Mouse (Mus musculus): ENCODE measurements around the gene Aph1a. TPM values are rescaled to one million over a fixed set of nuclear protein-coding genes. Genes with fewer than 3 reads are reported as not detected.
"Not testable (repeated sequence)": the region's sequence is repeated elsewhere in the genome, so short reads cannot be mapped to it uniquely, and the experiment has no call there.

The Aph1a gene
- polyA plus RNA-seq, 1 experiment from 2014 or later: 28.3 TPM

- peaks cover 3% of the 10 kb centered on the region for H3K27me3 ChIP-seq
- H3K9ac ChIP-seq: peak overlapping the region; percentile 62
- ATAC-seq: peak; percentile 19
- peak overlapping the region; percentile 67 for H3K4me2 ChIP-seq
- no peaks in the 10 kb centered on the region; the same call in 1 of the 2 replicates for H3K36me3 ChIP-seq (ENCODE audit: poor library complexity, severe bottlenecking)
- H3K4me3 ChIP-seq: peak overlapping the region; percentile 38
- peaks cover 33% of the 10 kb centered on the region for H3K4me1 ChIP-seq
- under 1% methylated on average over 15 of the region's 15 CpGs for WGBS
- no peaks in the 10 kb centered on the region for H3K9me3 ChIP-seq (replicated peaks)
- H3K27ac ChIP-seq: peak overlapping the region; percentile 25; the same call in 1 of the 2 replicates
Observed at GRCm38 (mm10) chr3:95903753-95904502, 10.2 kb downstream of the Aph1a start.

- ATAC-seq: peak; percentile 40; the same call in 1 of the 2 replicates
Observed at GRCm38 (mm10) chr3:95904568-95904967, 10.8 kb downstream of the Aph1a start, which contains the start of gene Car14. Car14 (minus strand) TSS chr3:95904691.

GRCm38 (mm10) chr3:95905146-95905939, 11.6 kb downstream of the Aph1a start:
- Histone ChIP-seq H3K4me2 (peak overlapping the region; percentile 67), H3K27ac (peak overlapping the region; percentile 27), H3K9ac (peak overlapping the region; percentile 62), H3K27me3 (peaks cover 3% of the 10 kb centered on the region), H3K4me3 (peak overlapping the region; percentile 38), H3K36me3 (ENCODE audit: poor library complexity, severe bottlenecking) (no peaks in the 10 kb centered on the region), H3K4me1 (peaks cover 33% of the 10 kb centered on the region), H3K9me3 (replicated peaks) (no peaks in the 10 kb centered on the region)
- peak; percentile 61 for ATAC-seq
- WGBS: under 1% methylated on average over 18 of the region's 18 CpGs

More at GRCm38 (mm10) chr3:95904568-95904967, 10.8 kb downstream of the Aph1a start, which contains the start of gene Car14:
- H3K4me2 ChIP-seq: peak within 1 kb of the TSS; percentile 67
- H3K4me1 ChIP-seq: peaks cover 33% of the 10 kb centered on the region
- peak within 1 kb of the TSS; percentile 38 for H3K4me3 ChIP-seq
- H3K9ac ChIP-seq: peak within 1 kb of the TSS; percentile 62
- no peaks in the 10 kb centered on the region for H3K9me3 ChIP-seq (replicated peaks)
- WGBS: 0% methylated on average over 15 of the region's 15 CpGs
- no peaks in the 10 kb centered on the region; the same call in 1 of the 2 replicates for H3K36me3 ChIP-seq (ENCODE audit: poor library complexity, severe bottlenecking)
- peak within 1 kb of the TSS; percentile 27 for H3K27ac ChIP-seq
- H3K27me3 ChIP-seq: peaks cover 3% of the 10 kb centered on the region

DNA sequence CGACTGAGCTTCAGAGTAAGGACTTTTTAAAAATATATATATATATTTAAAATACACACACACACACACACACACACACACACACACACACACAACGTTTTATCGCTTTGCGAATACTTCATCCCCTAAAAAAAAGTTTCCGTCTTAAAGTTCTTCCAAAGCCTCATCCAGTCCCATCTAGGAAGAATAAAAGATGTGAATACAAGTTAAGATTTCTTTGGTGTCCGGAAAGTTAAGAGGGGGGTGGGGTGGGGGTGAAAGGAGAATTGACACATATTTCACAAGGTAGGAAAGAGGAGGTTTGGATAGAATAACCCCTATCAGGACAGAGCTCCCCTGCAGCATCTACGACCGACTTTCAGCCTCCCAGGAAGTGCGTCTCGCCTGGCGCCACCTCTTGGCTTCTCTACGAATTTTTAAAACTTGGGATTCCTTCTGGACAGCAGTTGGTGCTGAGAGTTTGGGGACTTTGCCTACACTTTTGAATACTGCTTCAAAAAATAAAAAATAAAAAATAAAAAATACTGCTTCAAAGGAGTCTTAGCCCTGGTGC, 12.2 kb downstream of the Aph1a start:
- no peak overlapping the region for H3K27ac ChIP-seq
- ATAC-seq: no peak; the same call in 1 of the 2 replicates

DNA sequence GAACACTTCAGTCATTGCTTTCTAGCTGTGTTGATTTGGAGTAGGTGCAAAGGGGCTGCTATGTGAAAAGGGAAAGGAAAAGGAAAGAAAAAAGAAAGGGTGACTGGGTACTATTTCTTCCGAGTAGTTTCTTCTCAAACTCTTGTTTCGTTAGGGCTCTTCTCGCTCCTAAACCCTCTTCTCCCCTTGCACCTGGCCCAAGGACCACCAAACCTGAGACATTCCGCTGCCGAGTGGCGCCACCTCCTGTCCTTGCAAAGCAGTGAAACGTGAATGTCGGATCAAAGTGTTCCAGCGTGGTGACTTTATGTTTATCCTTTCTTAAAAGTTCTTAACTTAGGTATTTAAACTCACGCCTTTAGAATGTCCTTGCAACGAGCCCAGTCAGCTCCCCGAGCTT, 13.1 kb downstream of the Aph1a start:
- no peak for ATAC-seq
- H3K4me3 ChIP-seq: peak overlapping the region; percentile 38
- no peaks in the 10 kb centered on the region for H3K9me3 ChIP-seq (replicated peaks)
- peak overlapping the region; percentile 21; the same call in 1 of the 2 replicates for H3K9ac ChIP-seq
- WGBS: under 1% methylated on average over 12 of the region's 12 CpGs
- H3K4me1 ChIP-seq: peaks cover 31% of the 10 kb centered on the region
- peaks cover 3% of the 10 kb centered on the region for H3K27me3 ChIP-seq
- no peak overlapping the region for H3K27ac ChIP-seq
- H3K36me3 ChIP-seq (ENCODE audit: poor library complexity, severe bottlenecking): no peaks in the 10 kb centered on the region
- peak overlapping the region; percentile 67 for H3K4me2 ChIP-seq

More for the DNA sequence above, 12.2 kb downstream of the Aph1a start:
- WGBS: 1% methylated on average over 12 of the region's 12 CpGs
- H3K4me1 ChIP-seq: peaks cover 33% of the 10 kb centered on the region
- no peaks in the 10 kb centered on the region for H3K9me3 ChIP-seq (replicated peaks)
- peak overlapping the region; percentile 62 for H3K9ac ChIP-seq
- peak overlapping the region; percentile 67 for H3K4me2 ChIP-seq
- H3K27me3 ChIP-seq: peaks cover 3% of the 10 kb centered on the region
- no peaks in the 10 kb centered on the region for H3K36me3 ChIP-seq (ENCODE audit: poor library complexity, severe bottlenecking)
- peak overlapping the region; percentile 38 for H3K4me3 ChIP-seq

- H3K4me3 ChIP-seq: no peak overlapping the region
- no peak overlapping the region for H3K9ac ChIP-seq
- no peaks in the 10 kb centered on the region for H3K36me3 ChIP-seq (ENCODE audit: poor library complexity, severe bottlenecking)
- no peak for ATAC-seq
- WGBS: 43% methylated on average over 4 of the region's 4 CpGs
- H3K27ac ChIP-seq: no peak overlapping the region
- H3K27me3 ChIP-seq: peaks cover 3% of the 10 kb centered on the region
- H3K4me2 ChIP-seq: no peak overlapping the region
- peaks cover 29% of the 10 kb centered on the region for H3K4me1 ChIP-seq
- no peaks in the 10 kb centered on the region for H3K9me3 ChIP-seq (replicated peaks)
Observed at GRCm38 (mm10) chr3:95907613-95908012, 13.8 kb downstream of the Aph1a start.

DNA sequence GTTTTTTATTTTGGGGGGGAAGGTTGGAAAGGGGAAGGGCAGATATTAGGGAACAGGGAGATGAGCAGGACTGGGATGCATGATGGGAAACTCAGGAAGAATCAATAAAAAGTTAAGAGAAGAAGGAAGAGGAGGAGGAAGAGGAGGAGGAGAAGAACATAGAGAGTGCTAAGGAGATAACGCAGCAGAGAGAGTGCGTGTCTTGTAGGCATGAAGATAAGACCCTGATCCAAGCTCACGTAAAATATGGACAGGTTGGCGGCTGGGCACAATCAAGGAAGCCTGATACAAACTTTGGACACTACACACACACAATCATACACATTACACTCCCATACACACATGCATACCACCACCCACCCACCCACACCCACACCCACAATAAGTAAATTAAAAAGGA, 20.9 kb downstream of the Aph1a start:
- H3K9ac ChIP-seq: no peak overlapping the region
- H3K4me3 ChIP-seq: no peak overlapping the region
- H3K27ac ChIP-seq: no peak overlapping the region
- H3K4me1 ChIP-seq: no peaks in the 10 kb centered on the region
- H3K4me2 ChIP-seq: no peak overlapping the region
- 100% methylated on average over 4 of the region's 4 CpGs for WGBS
- no peaks in the 10 kb centered on the region for H3K27me3 ChIP-seq
- no peaks in the 10 kb centered on the region for H3K9me3 ChIP-seq (replicated peaks)
- no peaks in the 10 kb centered on the region for H3K36me3 ChIP-seq (ENCODE audit: poor library complexity, severe bottlenecking)
- no peak for ATAC-seq

DNA sequence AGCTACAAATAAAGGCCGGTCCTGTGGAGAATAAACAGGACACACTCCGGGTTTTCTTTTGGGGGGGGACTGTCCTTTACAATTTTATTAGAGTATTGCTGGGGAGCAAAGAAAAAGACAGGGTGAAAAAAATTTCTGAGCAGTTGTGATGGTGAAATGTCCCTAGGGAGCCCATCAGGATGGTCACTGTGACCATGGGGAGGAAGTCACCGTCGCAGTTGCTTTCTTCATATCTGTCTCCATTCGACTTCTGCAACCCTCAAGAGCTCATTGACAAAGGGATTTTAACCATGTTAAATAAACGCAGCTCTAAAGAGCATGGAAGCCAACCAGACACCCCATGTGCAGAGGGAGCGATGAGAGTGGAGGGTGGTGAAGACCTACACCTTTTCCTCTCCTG, 23.0 kb downstream of the Aph1a start:
- 83% methylated on average over 7 of the region's 7 CpGs for WGBS
- no peak overlapping the region for H3K4me3 ChIP-seq
- no peak for ATAC-seq
- H3K36me3 ChIP-seq (ENCODE audit: poor library complexity, severe bottlenecking): no peaks in the 10 kb centered on the region
- no peak overlapping the region for H3K27ac ChIP-seq
- H3K27me3 ChIP-seq: no peaks in the 10 kb centered on the region
- no peaks in the 10 kb centered on the region for H3K9me3 ChIP-seq (replicated peaks)
- H3K9ac ChIP-seq: no peak overlapping the region
- H3K4me2 ChIP-seq: no peak overlapping the region
- no peaks in the 10 kb centered on the region for H3K4me1 ChIP-seq

GRCm38 (mm10) chr3:95920532-95920931, 26.8 kb downstream of the Aph1a start:
- not testable (repeated sequence) for H3K4me1 ChIP-seq; ATAC-seq; H3K27me3 ChIP-seq; H3K4me2 ChIP-seq; H3K27ac ChIP-seq; H3K4me3 ChIP-seq; H3K9me3 ChIP-seq (replicated peaks); H3K36me3 ChIP-seq (ENCODE audit: poor library complexity, severe bottlenecking); H3K9ac ChIP-seq
- WGBS: 64% methylated on average over 2 of the region's 2 CpGs

GRCm38 (mm10) chr3:95923429-95923828, 29.7 kb downstream of the Aph1a start:
- not testable (repeated sequence) for H3K4me1 ChIP-seq; H3K4me2 ChIP-seq; H3K4me3 ChIP-seq; ATAC-seq; H3K9ac ChIP-seq; H3K36me3 ChIP-seq (ENCODE audit: poor library complexity, severe bottlenecking); H3K9me3 ChIP-seq (replicated peaks); H3K27ac ChIP-seq; H3K27me3 ChIP-seq
- 86% methylated on average over 7 of the region's 7 CpGs for WGBS

GRCm38 (mm10) chr3:95924185-95924584, 30.4 kb downstream of the Aph1a start:
- H3K9ac ChIP-seq: no peak overlapping the region
- H3K4me2 ChIP-seq: no peak overlapping the region
- no peaks in the 10 kb centered on the region for H3K27me3 ChIP-seq
- 75% methylated on average over 4 of the region's 4 CpGs for WGBS
- no peak for ATAC-seq
- no peaks in the 10 kb centered on the region for H3K36me3 ChIP-seq (ENCODE audit: poor library complexity, severe bottlenecking)
- H3K4me3 ChIP-seq: no peak overlapping the region
- no peaks in the 10 kb centered on the region for H3K4me1 ChIP-seq
- no peak overlapping the region for H3K27ac ChIP-seq
- H3K9me3 ChIP-seq (replicated peaks): no peaks in the 10 kb centered on the region

GRCm38 (mm10) chr3:95925087-95925486, 31.3 kb downstream of the Aph1a start:
- H3K4me1 ChIP-seq: no peaks in the 10 kb centered on the region
- no peak overlapping the region for H3K4me3 ChIP-seq
- H3K27me3 ChIP-seq: no peaks in the 10 kb centered on the region
- H3K27ac ChIP-seq: no peak overlapping the region
- no peak overlapping the region for H3K4me2 ChIP-seq
- ATAC-seq: no peak
- WGBS: 86% methylated on average over 5 of the region's 5 CpGs
- no peaks in the 10 kb centered on the region for H3K36me3 ChIP-seq (ENCODE audit: poor library complexity, severe bottlenecking)
- H3K9ac ChIP-seq: no peak overlapping the region
- no peaks in the 10 kb centered on the region for H3K9me3 ChIP-seq (replicated peaks)
